In genomic region chr4:129781881-129782675, GRCm38 (mm10) we compare ENCODE assay signal across 7 mouse cellular contexts. TPM values are rescaled to one million over a fixed set of nuclear protein-coding genes. Genes with fewer than 3 reads are reported as not detected.
DNase-seq lines count a peak whose midpoint lies in the region; ATAC-seq and TF ChIP-seq lines count a peak whose summit lies in the region.

No protein-coding gene starts in this region.

- 0 out of 2 replicates have a peak overlapping the region, but pooled peaks have one; percentile 8 for H3K27ac ChIP-seq in heart, embryonic 11.5 days (ENCODE audit: low read depth, low read length)
- H3K27ac ChIP-seq in kidney, embryonic 16.5 days (ENCODE audit: low read length), result no peak overlapping the region
- peak overlapping the region; percentile 89 for H3K27ac ChIP-seq in macrophage
- H3K27ac ChIP-seq in thymus, adult 2 months (ENCODE audit: control insufficient read depth, insufficient read depth, low read length), result no peak overlapping the region

- 0 out of 2 replicates have a peak overlapping the region, but pooled peaks have one; percentile 25 for H3K4me2 ChIP-seq in heart, embryonic 11.5 days
- H3K4me2 ChIP-seq in kidney, embryonic 16.5 days (replicated peaks; ENCODE audit: low read depth, low read length), result no peak overlapping the region

- DNase-seq in right cerebral cortex, postnatal 14 days, result peak; percentile 70
- no peak for DNase-seq in right cerebral cortex, adult 2 months (ENCODE audit: low spot score in 2 of 2)
- peak; percentile 73 to 77 for DNase-seq in cerebellum, postnatal 14 days
- DNase-seq in thymus, adult 2 months, result no peak

- H3K36me3 ChIP-seq in heart, embryonic 11.5 days (ENCODE audit: control insufficient read depth, insufficient read depth, low read length), result no peaks in the 10 kb centered on the region
- H3K36me3 ChIP-seq in kidney, embryonic 16.5 days (ENCODE audit: insufficient read depth, low read length), result no peaks in the 10 kb centered on the region
- no peaks in the 10 kb centered on the region for H3K36me3 ChIP-seq in macrophage (ENCODE audit: inconsistent target)
- no peaks in the 10 kb centered on the region for H3K36me3 ChIP-seq in thymus, adult 2 months (ENCODE audit: control insufficient read depth, insufficient read depth, low read length)

- 21% methylated on average over 4 of the region's 4 CpGs for WGBS in heart, embryonic 11.5 days (ENCODE audit: insufficient replicate concordance)
- 29% methylated on average over 4 of the region's 4 CpGs for WGBS in kidney, embryonic 16.5 days
- WGBS in macrophage (ENCODE audit: missing documents), result 2% methylated on average over 4 of the region's 4 CpGs
- 79% methylated on average over 4 of the region's 4 CpGs for WGBS in thymus, adult 2 months

- TF ChIP-seq CTCF in thymus, adult 2 months (IDR thresholded peaks at IDR 0.05; ENCODE audit: borderline replicate concordance, control insufficient read depth, extremely low read depth, insufficient read depth, low read length, poor library complexity), result no peak

- 0 out of 2 replicates have a peak, but pooled peaks have one; percentile 52 for ATAC-seq in heart, embryonic 11.5 days (replicated peaks; ENCODE audit: insufficient number of reproducible peaks, low FRiP score, low TSS enrichment)
- 0 out of 2 replicates have a peak, but pooled peaks have one; percentile 46 for ATAC-seq in kidney, embryonic 16.5 days (ENCODE audit: low FRiP score, low TSS enrichment)

- peaks cover 2% of the 10 kb centered on the region; the same call in 1 of the 2 replicates for H3K79me2 ChIP-seq in macrophage (ENCODE audit: inconsistent target)

- H3K4me3 ChIP-seq in heart, embryonic 11.5 days (ENCODE audit: low read depth, low read length), result no peak overlapping the region
- H3K4me3 ChIP-seq in kidney, embryonic 16.5 days (ENCODE audit: low read length), result no peak overlapping the region
- no peak overlapping the region for H3K4me3 ChIP-seq in macrophage (ENCODE audit: inconsistent target)
- no peak overlapping the region for H3K4me3 ChIP-seq in thymus, adult 2 months (ENCODE audit: control insufficient read depth, insufficient read depth, low read length)

- H3K27me3 ChIP-seq in heart, embryonic 11.5 days (ENCODE audit: control insufficient read depth, insufficient read depth, low read length), result no peaks in the 10 kb centered on the region
- no peaks in the 10 kb centered on the region for H3K27me3 ChIP-seq in kidney, embryonic 16.5 days (ENCODE audit: insufficient read depth, low read length)
- H3K27me3 ChIP-seq in thymus, adult 2 months (ENCODE audit: control insufficient read depth, insufficient read depth, low read length), result no peaks in the 10 kb centered on the region

- no peak for TF ChIP-seq POLR2A in thymus, adult 2 months (IDR thresholded peaks at IDR 0.05; ENCODE audit: control insufficient read depth, extremely low read depth, insufficient read depth, low read length, poor library complexity)

- peaks cover 9% of the 10 kb centered on the region; the same call in 1 of the 2 replicates for H3K4me1 ChIP-seq in heart, embryonic 11.5 days (ENCODE audit: control insufficient read depth, insufficient read depth, low read length)
- peaks cover 4% of the 10 kb centered on the region; the same call in 1 of the 2 replicates for H3K4me1 ChIP-seq in kidney, embryonic 16.5 days (ENCODE audit: insufficient read depth, low read length)
- peaks cover 13% of the 10 kb centered on the region for H3K4me1 ChIP-seq in thymus, adult 2 months (replicated peaks; ENCODE audit: control insufficient read depth, insufficient read depth, low read length)

- no peaks in the 10 kb centered on the region for H3K9me3 ChIP-seq in heart, embryonic 11.5 days (replicated peaks; ENCODE audit: control insufficient read depth, low read length)
- no peaks in the 10 kb centered on the region for H3K9me3 ChIP-seq in kidney, embryonic 16.5 days (ENCODE audit: low read length)

- H3K9ac ChIP-seq in heart, embryonic 11.5 days (ENCODE audit: low read depth, low read length), result no peak overlapping the region
- H3K9ac ChIP-seq in kidney, embryonic 16.5 days (replicated peaks; ENCODE audit: low read length), result no peak overlapping the region; the same call in 1 of the 2 replicates

RNA-seq across cellular contexts. Expression of gene Ptp4a2, which starts 28.9 kb away (rescaled TPM):
- polyA plus RNA-seq in heart, embryonic 11.5 days (2014; fragmentation: Nextera tagmentation; extraction: Ambion mirVana), result 329 and 345 TPM in 2 replicates
- polyA plus RNA-seq in kidney, embryonic 16.5 days (2015; fragmentation: Nextera tagmentation; extraction: Ambion mirVana), result 272 and 298 TPM in 2 replicates
- total RNA-seq in macrophage (2018; cell fraction: chromatin; rRNA removed), result 100 to 1,000 TPM in 15 of 26 experiments, 10 to 100 TPM in 11; 46.4 to 227 (median 119) TPM
- 100 to 1,000 TPM; 226 to 449 (median 347) TPM for total RNA-seq in macrophage (2018; cell fraction: cytosol; rRNA removed)
- total RNA-seq in macrophage (2018; cell fraction: nucleus; rRNA removed), result 100 to 1,000 TPM; 100 to 894 (median 218) TPM
- polyA plus RNA-seq in macrophage (2018), result 220 to 982 TPM (median 230 TPM) in 3 replicates
- 59.5 and 71.6 TPM in 2 replicates for polyA plus RNA-seq in thymus, adult 2 months (2012; rRNA removed)

RNA-seq across cellular contexts. Expression of gene Khdrbs1, which starts 40.0 kb away (rescaled TPM):
- 73.0 and 83.1 TPM in 2 replicates for polyA plus RNA-seq in heart, embryonic 11.5 days (2014; fragmentation: Nextera tagmentation; extraction: Ambion mirVana)
- polyA plus RNA-seq in kidney, embryonic 16.5 days (2015; fragmentation: Nextera tagmentation; extraction: Ambion mirVana), result 92.1 and 105 TPM in 2 replicates
- 100 to 1,000 TPM in 22 of 26 experiments, 10 to 100 TPM in 4; 78.6 to 300 (median 190) TPM for total RNA-seq in macrophage (2018; cell fraction: chromatin; rRNA removed)
- 10 to 100 TPM; 50.6 to 74.3 (median 65.3) TPM for total RNA-seq in macrophage (2018; cell fraction: cytosol; rRNA removed)
- 100 to 1,000 TPM in 16 of 26 experiments, 10 to 100 TPM in 10; 64.4 to 276 (median 115) TPM for total RNA-seq in macrophage (2018; cell fraction: nucleus; rRNA removed)
- polyA plus RNA-seq in macrophage (2018), result 60.8 to 81.1 TPM (median 62.9 TPM) in 3 replicates
- 126 and 209 TPM in 2 replicates for polyA plus RNA-seq in thymus, adult 2 months (2012; rRNA removed)

Comparison
In these comparisons a context has a peak if more than half of its experiments do, and no peak if none do; other contexts are left out.
1. DNase-seq: peak in right cerebral cortex, postnatal 14 days (single experiment) and cerebellum, postnatal 14 days (2 of 2); none in right cerebral cortex, adult 2 months (0 of 2) and thymus, adult 2 months (single experiment).
2. H3K27ac ChIP-seq: peak in heart, embryonic 11.5 days (single experiment) and macrophage (single experiment); none in kidney, embryonic 16.5 days (single experiment) and thymus, adult 2 months (single experiment).